Mouse (Mus musculus): ENCODE measurements at regions not wholly inside any gene's neighbourhood (a gene's known extent, or its start where the extent isn't known, plus 50 kb on each side); places are given as distances from the start of the nearest gene placed in this dataset.
"Not testable (repeated sequence)": the region's sequence is repeated elsewhere in the genome, so short reads cannot be mapped to it uniquely, and the experiment has no call there.

DNA sequence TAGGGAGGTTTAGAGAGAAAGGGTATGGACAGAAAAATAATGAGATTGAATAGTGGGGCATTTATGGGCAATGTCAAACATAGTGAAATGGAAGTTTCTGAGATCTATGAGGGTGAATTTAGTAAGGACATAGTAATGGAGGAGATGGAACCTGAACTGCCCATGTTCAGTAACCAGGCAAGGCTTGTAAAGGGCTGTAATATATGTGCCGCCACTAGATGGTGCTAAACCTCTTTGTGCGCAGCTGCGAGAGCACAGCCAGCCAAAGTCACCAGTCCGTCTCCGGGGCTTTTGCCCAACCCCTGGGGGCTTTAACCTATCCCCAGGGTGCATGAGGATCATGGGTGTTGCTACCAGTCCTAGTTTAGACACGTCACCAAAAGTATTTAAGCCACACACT, 77.7 kb upstream of the Vmn2r25 start:
- peak; percentile 2; the same call in 1 of the 2 replicates for TF ChIP-seq CTCF (IDR thresholded peaks at IDR 0.05; ENCODE audit: extremely low read depth, insufficient read depth, low read length)
- not testable (repeated sequence) for H3K27ac ChIP-seq (ENCODE audit: insufficient read depth, low read length); H3K4me1 ChIP-seq (ENCODE audit: control insufficient read depth, insufficient read depth, low read length); H3K4me3 ChIP-seq (ENCODE audit: insufficient read depth, low read length)

DNA sequence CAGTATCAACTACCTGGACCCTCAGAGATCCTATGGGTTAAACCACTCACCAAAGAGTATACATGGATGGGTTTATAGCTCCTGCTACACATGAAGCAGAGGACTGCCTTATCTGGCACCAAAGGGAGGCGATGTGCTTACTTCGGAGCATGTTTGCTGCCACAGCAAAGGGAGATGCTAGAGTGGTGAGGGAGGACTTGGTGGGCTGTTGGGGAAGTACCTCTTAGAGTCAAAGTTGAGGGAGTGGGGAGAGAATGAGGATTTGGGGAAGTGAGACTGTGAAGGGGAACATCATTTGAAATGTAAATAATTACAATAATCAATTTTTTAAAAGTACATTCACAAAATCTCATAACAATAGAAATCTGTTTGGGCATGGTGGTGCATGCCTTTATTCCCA, 84.7 kb upstream of the Vmn2r25 start:
- Histone ChIP-seq H3K4me3 (ENCODE audit: insufficient read depth, low read length) (no peak overlapping the region), H3K4me1 (ENCODE audit: control insufficient read depth, insufficient read depth, low read length) (no peaks in the 10 kb centered on the region), H3K27ac (ENCODE audit: insufficient read depth, low read length) (no peak overlapping the region)
- TF ChIP-seq CTCF (IDR thresholded peaks at IDR 0.05; ENCODE audit: extremely low read depth, insufficient read depth, low read length) (no peak), POLR2A (IDR thresholded peaks at IDR 0.05; ENCODE audit: extremely low read depth, insufficient read depth, low read length) (no peak)

DNA sequence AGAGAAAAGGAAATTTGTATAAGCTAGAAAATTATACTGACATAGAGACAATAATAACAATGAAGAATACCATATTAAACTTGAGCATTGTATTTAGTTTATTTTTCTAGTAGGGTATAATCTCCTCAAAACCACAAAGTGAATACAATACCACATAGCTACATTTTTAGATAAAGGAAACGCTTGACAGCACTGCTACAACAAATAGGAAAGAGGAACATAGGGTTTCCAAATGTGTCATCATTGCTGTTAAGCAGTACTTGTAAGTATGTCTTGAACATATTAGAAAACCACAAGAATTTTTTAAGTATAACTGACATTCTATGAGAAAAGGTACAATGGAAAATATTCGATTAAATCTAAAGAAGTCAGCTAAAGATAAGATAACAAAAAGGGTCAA, 63.0 kb upstream of the Vmn2r26 start:
- no peak for TF ChIP-seq CTCF (IDR thresholded peaks at IDR 0.05; ENCODE audit: extremely low read depth, insufficient read depth, low read length)
- no peak for TF ChIP-seq POLR2A (IDR thresholded peaks at IDR 0.05; ENCODE audit: extremely low read depth, insufficient read depth, low read length)
- no peaks in the 10 kb centered on the region for H3K4me1 ChIP-seq (ENCODE audit: control insufficient read depth, insufficient read depth, low read length)
- H3K27ac ChIP-seq (ENCODE audit: insufficient read depth, low read length), result no peak overlapping the region
- H3K4me3 ChIP-seq (ENCODE audit: insufficient read depth, low read length), result no peak overlapping the region

DNA sequence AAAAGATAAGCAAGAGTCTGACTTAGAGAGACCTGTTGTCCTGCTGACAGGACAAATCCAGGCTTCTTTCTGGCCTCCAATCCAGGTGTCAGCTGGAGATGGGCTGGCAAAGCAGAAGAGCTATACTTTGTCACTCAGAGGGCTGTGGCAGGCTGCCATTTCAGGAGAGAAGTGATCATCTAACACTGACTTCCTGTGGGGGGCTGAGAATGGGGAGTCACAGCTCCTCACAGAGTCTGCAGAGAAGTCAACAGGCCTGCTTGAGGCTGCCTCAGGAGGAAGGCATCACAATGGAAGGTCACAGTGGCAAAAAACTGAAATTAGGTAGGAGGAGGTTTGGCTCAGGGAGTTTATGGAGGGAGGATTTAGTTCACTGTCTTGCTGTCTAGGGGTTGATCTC, 53.2 kb upstream of the Vmn2r26 start:
- no peak overlapping the region for H3K4me3 ChIP-seq (ENCODE audit: insufficient read depth, low read length)
- H3K27ac ChIP-seq (ENCODE audit: insufficient read depth, low read length), result no peak overlapping the region
- H3K4me1 ChIP-seq (ENCODE audit: control insufficient read depth, insufficient read depth, low read length), result no peaks in the 10 kb centered on the region
- TF ChIP-seq CTCF (IDR thresholded peaks at IDR 0.05; ENCODE audit: extremely low read depth, insufficient read depth, low read length), result no peak
- no peak for TF ChIP-seq POLR2A (IDR thresholded peaks at IDR 0.05; ENCODE audit: extremely low read depth, insufficient read depth, low read length)
